Mouse (Mus musculus) urinary bladder, postnatal 25 days (tissue): Measurements from ENCODE around the gene Insyn1.

ENCODE experiments used
- DNase-seq: peaks from one replicate; pipeline ENCODE4 v3.0.0; 2022; ENCODE audit warnings: low spot score

Gene Insyn1

DNA sequence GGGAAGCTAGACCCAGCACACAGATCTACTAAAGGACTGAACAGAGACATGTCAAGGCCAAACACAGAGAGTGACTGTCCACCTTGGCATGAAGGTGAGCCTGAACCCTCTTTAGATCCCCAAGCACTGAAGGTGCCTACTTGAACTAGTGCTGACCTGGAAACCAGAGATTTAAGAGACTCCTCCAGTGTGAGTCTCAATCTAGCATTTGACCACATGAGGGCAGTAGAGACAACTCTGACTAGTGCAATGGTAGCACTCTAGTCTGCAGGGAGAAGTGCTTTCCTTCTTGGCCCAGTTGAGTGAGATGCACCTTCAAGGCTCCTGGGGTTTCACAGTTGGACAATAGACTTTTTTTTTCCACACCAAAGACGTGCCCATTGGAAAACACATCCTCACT, 46.4 kb downstream of the Insyn1 start:
- no peak for DNase-seq

DNA sequence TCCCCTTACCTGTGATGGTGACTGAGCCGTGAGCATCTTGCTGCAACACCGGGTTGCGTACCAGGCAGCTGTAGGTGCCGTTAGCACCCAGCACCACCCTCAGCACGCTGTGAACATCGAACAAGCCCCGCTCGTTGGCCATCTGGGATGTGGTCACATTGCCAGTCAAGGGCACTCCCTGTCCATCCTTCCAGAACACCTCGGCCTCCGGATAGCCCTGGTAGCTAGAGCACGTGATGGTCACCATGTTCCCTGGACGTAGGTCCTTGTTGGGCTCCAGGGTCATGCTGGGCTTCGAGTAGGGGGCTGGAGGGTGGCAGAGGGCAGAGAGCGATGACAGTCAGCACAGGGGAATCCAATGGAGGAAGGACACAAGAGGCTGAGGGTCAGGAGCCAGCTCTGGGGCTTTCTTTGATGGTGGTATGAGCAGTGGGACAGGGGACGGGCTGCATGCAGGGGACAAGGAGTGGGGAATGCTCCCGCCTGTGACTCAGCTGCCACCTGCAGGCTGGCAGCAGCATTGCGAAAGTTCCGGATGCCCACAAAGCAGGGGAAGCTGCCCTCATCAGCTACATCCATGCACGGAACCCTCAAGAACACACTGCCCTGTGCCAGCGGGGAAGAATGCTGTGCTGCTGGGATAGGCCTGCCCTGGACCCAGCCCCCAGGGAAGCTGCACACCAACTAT, 47.2 kb downstream of the Insyn1 start:
- DNase-seq: no peak

DNA sequence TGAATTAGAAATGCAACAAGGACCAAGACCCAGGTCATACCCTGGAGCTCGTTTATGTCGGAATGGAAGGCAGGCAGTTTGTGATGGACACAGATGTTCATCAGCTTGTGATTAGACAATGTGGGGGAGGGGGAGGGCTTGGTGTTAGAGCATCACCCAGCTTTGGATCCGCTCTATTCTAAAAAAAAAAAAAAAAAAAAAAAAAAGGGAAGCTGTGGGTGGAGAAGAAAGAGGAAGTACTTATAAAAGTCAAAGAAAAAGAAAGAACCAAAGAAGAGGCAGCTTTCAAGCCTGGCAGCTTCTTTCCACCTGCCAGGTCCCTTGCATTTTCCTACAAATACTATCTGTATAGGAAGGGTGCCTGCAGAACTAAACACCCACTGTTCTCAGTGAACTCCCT, 49.4 kb downstream of the Insyn1 start:
- no peak for DNase-seq

DNA sequence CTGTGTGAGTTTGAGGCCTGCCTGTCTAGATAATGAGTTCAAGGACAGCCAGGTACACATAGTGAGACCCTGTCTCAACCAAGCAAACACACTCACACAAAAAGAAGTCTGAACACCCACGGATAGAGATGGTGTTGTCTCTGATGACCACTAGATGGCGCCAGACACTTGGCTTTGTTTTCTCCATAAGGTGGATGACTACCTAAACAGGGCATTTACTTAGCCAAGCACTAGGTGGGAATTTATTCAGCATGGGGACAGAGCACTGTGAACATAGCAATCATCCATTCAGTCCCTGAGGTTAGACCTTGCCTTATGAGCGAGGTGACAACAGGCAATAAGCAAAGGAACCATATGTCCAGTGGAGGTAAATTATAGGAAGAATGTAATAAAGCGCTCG, 51.5 kb downstream of the Insyn1 start:
- DNase-seq: peak; percentile 39

DNA sequence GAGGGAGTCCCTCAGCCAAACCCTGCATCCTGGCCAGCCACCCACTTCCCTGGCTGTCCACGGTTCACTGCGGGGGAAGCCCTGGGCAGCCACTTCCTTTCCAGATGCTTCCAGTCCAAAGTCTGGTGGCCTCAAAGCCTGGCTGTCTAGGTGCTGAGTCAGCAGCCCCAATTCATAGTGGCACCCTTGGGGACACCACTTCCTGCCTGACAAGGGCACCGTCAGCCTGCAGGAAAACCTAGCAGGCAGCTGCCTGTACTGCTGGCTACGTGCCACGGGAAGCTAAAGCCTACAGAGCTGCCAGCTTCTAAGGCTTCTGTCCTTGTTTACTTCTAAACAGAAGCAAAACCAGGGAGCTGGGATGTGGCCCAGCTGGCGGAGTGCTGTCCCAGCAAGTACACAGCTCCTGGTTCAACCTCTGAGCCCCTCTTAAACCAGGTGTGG, 53.5 kb downstream of the Insyn1 start:
- peak; percentile 78 for DNase-seq

DNA sequence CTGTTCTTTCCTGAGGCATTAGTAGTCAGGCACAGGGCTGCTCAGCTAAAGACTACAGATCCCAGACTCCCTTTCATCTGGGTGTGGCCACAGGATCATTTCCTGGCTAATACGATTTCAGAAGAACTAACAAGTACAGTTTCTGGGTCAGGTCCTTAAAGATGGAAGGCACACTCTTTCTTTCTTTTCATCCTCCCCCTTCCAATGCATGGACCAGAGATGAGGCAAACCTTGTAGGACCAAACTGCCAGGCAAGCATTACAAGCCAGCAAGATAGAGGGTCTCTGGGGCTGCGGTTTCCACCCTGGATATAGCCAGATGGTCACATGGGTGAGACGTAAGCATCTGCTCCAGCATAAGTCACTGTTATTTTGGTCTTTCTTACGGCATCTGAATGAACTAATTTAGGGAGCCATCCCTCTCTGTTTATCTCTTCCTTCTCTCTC, 56.5 kb downstream of the Insyn1 start:
- no peak for DNase-seq

DNA sequence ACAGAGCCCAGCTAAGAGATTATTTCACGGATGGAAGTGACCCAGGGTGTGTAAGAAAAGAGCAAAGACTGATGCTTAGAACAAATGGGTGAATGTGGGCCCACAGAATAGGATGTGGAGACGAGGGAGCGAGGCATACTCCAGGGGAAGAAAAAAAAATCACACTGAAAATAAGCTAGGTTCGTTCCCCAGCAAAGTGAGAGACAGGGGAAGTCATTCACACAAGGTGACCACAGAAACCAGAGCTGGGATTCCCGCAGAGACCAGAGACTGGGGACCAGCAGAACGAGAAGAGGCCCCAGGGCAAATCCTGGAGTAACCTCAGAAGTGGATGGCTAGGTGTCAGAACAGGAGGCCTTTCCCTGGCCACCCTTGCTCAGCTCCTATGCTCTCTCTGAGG, 57.0 kb downstream of the Insyn1 start:
- DNase-seq: no peak

DNA sequence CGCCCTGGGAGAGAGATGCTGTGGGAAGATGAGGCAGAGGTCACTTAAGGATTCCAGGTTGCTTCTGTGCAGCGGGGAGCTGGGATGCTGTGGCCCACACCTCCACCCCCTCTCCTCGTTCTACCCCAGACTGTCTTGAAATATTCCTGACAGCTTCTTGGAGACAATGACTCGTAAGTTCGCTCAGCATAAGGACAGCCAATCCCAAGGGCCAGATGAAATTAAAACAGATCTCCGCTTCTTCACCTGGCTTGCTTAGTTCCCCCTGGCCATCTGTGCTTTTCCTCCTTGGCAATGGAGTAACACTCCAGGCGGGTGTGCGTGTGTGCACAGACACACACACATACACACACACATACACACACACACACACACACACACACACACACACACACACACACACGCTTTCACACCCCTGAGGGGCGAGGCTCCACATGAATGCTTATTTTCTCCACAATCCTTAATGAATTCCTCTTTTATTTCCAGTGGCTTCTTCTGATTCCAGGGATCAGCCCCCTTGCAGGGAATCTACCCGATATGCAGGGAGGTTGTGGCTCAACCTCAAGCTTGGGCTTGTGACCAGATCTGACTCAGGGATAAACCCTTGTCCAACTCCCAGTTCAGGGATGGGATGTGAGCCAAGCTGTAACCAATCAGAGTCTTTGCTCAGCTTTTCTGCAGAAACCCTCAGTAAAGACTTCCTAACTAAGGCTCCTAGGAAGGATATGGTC, 58.4 kb downstream of the Insyn1 start:
- no peak for DNase-seq

DNA sequence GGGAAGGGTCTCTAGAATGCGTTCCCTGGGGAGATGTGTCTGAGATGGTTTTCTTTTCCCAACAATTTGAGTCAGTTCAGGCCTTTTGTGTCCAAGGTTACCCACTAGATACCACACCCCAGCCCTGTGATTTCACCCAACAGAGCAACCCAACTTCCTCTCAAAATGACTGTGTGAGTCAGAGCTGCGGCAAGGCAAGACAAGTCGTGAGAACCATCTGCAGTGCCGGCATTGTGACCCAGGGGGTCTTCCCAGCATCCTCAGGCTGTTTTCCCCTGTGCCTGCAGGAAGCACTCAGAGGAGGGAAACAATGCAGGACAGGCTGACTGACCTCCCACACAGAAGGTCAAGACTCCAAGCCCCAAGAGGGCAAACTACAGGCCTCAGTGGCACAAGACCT, 60.5 kb downstream of the Insyn1 start:
- no peak for DNase-seq
